Mouse (Mus musculus): ENCODE measurements at regions not wholly inside any gene's neighbourhood (a gene's known extent, or its start where the extent isn't known, plus 50 kb on each side); places are given as distances from the start of the nearest gene placed in this dataset.

- no peak for DNase-seq (ENCODE audit: low spot score)
Observed at GRCm38 (mm10) chr11:111155023-111155422, 89.1 kb downstream of the Kcnj2 start.

- no peak for DNase-seq (ENCODE audit: low spot score)
Observed at GRCm38 (mm10) chr11:111155747-111156146, 89.8 kb downstream of the Kcnj2 start.

- no peak for DNase-seq (ENCODE audit: low spot score)
Observed at GRCm38 (mm10) chr11:111159299-111159698, 93.3 kb downstream of the Kcnj2 start.

GRCm38 (mm10) chr11:111164907-111165306 lies 98.9 kb downstream of the Kcnj2 start:
- DNase-seq (ENCODE audit: low spot score) = no peak

- no peak for DNase-seq (ENCODE audit: low spot score)
Observed at GRCm38 (mm10) chr11:111170174-111170800, 104.3 kb downstream of the Kcnj2 start.

- DNase-seq (ENCODE audit: low spot score) = no peak
Observed at GRCm38 (mm10) chr11:111173525-111173924, 107.6 kb downstream of the Kcnj2 start.

GRCm38 (mm10) chr11:111175566-111175965 lies 109.6 kb downstream of the Kcnj2 start:
- DNase-seq (ENCODE audit: low spot score) = no peak

- no peak for DNase-seq (ENCODE audit: low spot score)
Observed at GRCm38 (mm10) chr11:111177516-111177915, 111.6 kb downstream of the Kcnj2 start.

- no peak for DNase-seq (ENCODE audit: low spot score)
Observed at GRCm38 (mm10) chr11:111197422-111197821, 131.5 kb downstream of the Kcnj2 start.

- DNase-seq (ENCODE audit: low spot score) = no peak
Observed at GRCm38 (mm10) chr11:111200512-111200911, 134.5 kb downstream of the Kcnj2 start.

GRCm38 (mm10) chr11:111202780-111203179 lies 136.8 kb downstream of the Kcnj2 start:
- DNase-seq (ENCODE audit: low spot score) = no peak

- DNase-seq (ENCODE audit: low spot score) = no peak
Observed at GRCm38 (mm10) chr11:111210565-111210964, 144.6 kb downstream of the Kcnj2 start.

- no peak for DNase-seq (ENCODE audit: low spot score)
Observed at GRCm38 (mm10) chr11:111212038-111212701, 146.2 kb downstream of the Kcnj2 start.

GRCm38 (mm10) chr11:111212702-111213328 lies 146.9 kb downstream of the Kcnj2 start:
- DNase-seq (ENCODE audit: low spot score) = no peak

- no peak for DNase-seq (ENCODE audit: low spot score)
Observed at GRCm38 (mm10) chr11:111215006-111215405, 149.0 kb downstream of the Kcnj2 start.

- no peak for DNase-seq (ENCODE audit: low spot score)
Observed at GRCm38 (mm10) chr11:111223834-111224233, 157.9 kb downstream of the Kcnj2 start.

GRCm38 (mm10) chr11:111227305-111227704 lies 161.3 kb downstream of the Kcnj2 start:
- DNase-seq (ENCODE audit: low spot score) = no peak

- DNase-seq (ENCODE audit: low spot score) = no peak
Observed at GRCm38 (mm10) chr11:111236741-111237140, 170.8 kb downstream of the Kcnj2 start.

GRCm38 (mm10) chr11:111239784-111240183 lies 173.8 kb downstream of the Kcnj2 start:
- DNase-seq (ENCODE audit: low spot score) = no peak

- DNase-seq (ENCODE audit: low spot score) = no peak
Observed at GRCm38 (mm10) chr11:111252226-111252625, 186.3 kb downstream of the Kcnj2 start.

- no peak for DNase-seq (ENCODE audit: low spot score)
Observed at GRCm38 (mm10) chr11:111256596-111256995, 190.6 kb downstream of the Kcnj2 start.

GRCm38 (mm10) chr11:111260691-111261383 lies 194.9 kb downstream of the Kcnj2 start:
- no peak for DNase-seq (ENCODE audit: low spot score)

- DNase-seq (ENCODE audit: low spot score) = no peak
Observed at GRCm38 (mm10) chr11:111273651-111274050, 207.7 kb downstream of the Kcnj2 start.

Data from urinary bladder, adult 2 months (tissue).